Mouse (Mus musculus) forebrain, embryonic 15.5 days (tissue): Measurements from ENCODE around the gene Gm39566. TPM values are rescaled to one million over a fixed set of nuclear protein-coding genes. Genes with fewer than 3 reads are reported as not detected.
A peak's percentile ranks its signal among the peaks of the same experiment; 100 is the strongest.

ENCODE experiments used
- ATAC-seq: fragments of 200-750 bp; cut with Nextera tagmentation; replicated peaks from 2 replicates; pipeline ENCODE4 v1.8.0; 2017; ENCODE audit warnings: mild to moderate bottlenecking, moderate TSS enrichment, moderate library complexity
- H3K27ac ChIP-seq: fragments of 300-500 bp; sonication (generic); replicated peaks from 2 replicates; pipeline ENCODE4 v1.5.1; 2015; ENCODE audit warnings: mild to moderate bottlenecking, inconsistent platforms
- H3K27me3 ChIP-seq: fragments of 300-500 bp; sonication (generic); 2 replicates; pipeline ENCODE4 v1.6.1; 2015; ENCODE audit warnings: inconsistent platforms
- H3K36me3 ChIP-seq: fragments of 300-500 bp; sonication (generic); 2 replicates; pipeline ENCODE4 v1.6.1; 2015; ENCODE audit warnings: mild to moderate bottlenecking, inconsistent platforms
- H3K4me1 ChIP-seq: fragments of 300-500 bp; sonication (generic); 2 replicates; pipeline ENCODE4 v1.6.1; 2015; ENCODE audit warnings: inconsistent platforms
- H3K4me2 ChIP-seq: fragments of 300-500 bp; sonication (generic); replicated peaks from 2 replicates; pipeline ENCODE4 v1.6.1; 2015; ENCODE audit warnings: mild to moderate bottlenecking, inconsistent platforms
- H3K4me3 ChIP-seq: fragments of 300-500 bp; sonication (generic); 2 replicates; pipeline ENCODE4 v1.5.1; 2015; ENCODE audit warnings: mild to moderate bottlenecking, inconsistent platforms
- H3K9ac ChIP-seq: fragments of 300-500 bp; sonication (generic); replicated peaks from 2 replicates; pipeline ENCODE4 v1.6.1; 2015; ENCODE audit warnings: mild to moderate bottlenecking, inconsistent platforms
- H3K9me3 ChIP-seq: fragments of 300-500 bp; sonication (generic); 2 replicates; pipeline ENCODE4 v1.6.1; 2016; ENCODE audit warnings: inconsistent platforms
- WGBS: fragments of 180-500 bp; shearing (Covaris S2); methylation state at CpG from one replicate; pipeline ENCODE4 v1.1.7; 2015; ENCODE audit warnings: mixed read lengths; 5-methylcytosine and 5-hydroxymethylcytosine counted together
- polyA plus RNA-seq: library from polyadenylated mRNA; unstranded; fragments of >200 nt; fragmentation: Nextera tagmentation; extraction: Ambion mirVana; gene quantifications from 2 replicates; pipeline ENCODE4 v1.2.1, GENCODE M21; 2015

Gm39566 gene
- polyA plus RNA-seq, 1 experiment from 2014 or later, result not detected

DNA sequence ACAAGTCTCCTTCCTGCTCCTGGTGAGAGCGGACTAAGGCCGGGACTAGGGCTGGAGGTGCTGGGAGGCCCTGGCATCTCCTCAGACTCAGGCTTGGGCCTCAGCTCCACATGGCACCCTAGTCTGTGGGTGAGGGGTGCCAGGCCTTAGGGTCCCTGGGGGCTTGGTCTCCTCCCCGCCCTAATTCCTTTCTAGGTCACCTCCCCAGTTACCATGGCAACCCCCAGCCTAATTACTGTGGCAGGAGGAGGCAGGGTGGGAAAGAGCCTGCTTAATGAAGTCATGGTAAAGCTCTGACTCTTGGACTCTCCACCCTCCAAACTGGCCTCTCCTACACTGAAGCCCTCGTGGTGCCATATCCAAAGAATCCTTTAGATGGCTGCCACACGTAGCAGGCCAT, 13.7 kb upstream of the Gm39566 start:
- H3K27me3 ChIP-seq, result no peaks in the 10 kb centered on the region
- H3K9ac ChIP-seq, result no peak overlapping the region
- no peak for ATAC-seq
- no peak overlapping the region for H3K4me2 ChIP-seq
- H3K27ac ChIP-seq, result no peak overlapping the region
- H3K36me3 ChIP-seq, result peaks cover 68% of the 10 kb centered on the region
- no peak overlapping the region for H3K4me3 ChIP-seq
- peaks cover 15% of the 10 kb centered on the region for H3K4me1 ChIP-seq
- 58% methylated on average over 5 of the region's 5 CpGs for WGBS
- no peaks in the 10 kb centered on the region for H3K9me3 ChIP-seq

DNA sequence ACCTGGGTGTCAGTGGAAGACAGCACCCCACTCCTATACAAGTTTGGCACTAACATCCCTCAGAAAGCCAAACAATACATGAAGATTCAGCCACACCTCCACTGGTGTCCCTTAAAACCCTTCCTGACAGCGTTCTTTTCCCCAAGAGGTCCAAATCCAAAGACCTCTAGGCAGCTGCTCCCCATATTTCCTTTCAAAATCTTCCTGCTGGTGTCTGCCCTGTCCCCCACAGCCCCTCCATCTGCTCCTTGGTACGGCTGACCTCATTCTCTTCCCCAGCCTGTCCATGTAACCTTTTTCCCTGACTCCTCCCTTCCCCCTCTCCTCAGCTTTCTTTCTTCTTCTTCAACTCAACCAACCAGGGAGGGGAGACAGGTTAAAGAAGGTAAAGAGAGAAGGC, 8.4 kb upstream of the Gm39566 start:
- Histone ChIP-seq H3K4me2 (no peak overlapping the region), H3K4me1 (no peaks in the 10 kb centered on the region), H3K9ac (no peak overlapping the region), H3K4me3 (no peak overlapping the region), H3K27ac (no peak overlapping the region), H3K36me3 (peaks cover 42% of the 10 kb centered on the region), H3K27me3 (no peaks in the 10 kb centered on the region), H3K9me3 (no peaks in the 10 kb centered on the region)
- ATAC-seq, result no peak
- 78% methylated on average over 2 of the region's 2 CpGs for WGBS

DNA sequence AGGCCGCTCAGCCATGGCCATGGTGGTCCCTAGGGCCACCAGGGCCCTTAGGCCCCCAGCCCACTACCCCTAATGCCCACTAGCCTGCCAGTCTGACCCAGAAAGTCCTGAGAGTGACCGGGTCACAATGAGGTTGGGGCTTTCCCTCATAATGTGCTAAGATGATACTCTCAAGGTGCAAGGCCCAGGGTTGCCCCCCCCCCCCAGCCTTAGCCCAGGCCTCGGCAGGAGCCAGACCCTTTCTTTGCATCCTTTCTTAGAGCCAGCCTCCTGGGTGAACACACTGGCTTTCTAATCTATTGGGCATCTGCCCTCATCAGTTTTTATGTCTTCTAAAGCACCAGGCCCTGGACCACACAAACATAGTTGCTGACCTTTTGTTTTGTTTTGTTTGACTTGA, 7.0 kb upstream of the Gm39566 start, which contains the start of gene Spem1:
TSS of gene Spem1 (minus strand) at position 101 of the 400 bp plus-strand sequence.
- Histone ChIP-seq H3K9me3 (no peaks in the 10 kb centered on the region), H3K27ac (no peak within 1 kb of the TSS), H3K27me3 (no peaks in the 10 kb centered on the region), H3K9ac (no peak within 1 kb of the TSS), H3K36me3 (peaks cover 29% of the 10 kb centered on the region), H3K4me2 (no peak within 1 kb of the TSS), H3K4me3 (no peak within 1 kb of the TSS), H3K4me1 (no peaks in the 10 kb centered on the region)
- WGBS, result 86% methylated on average over 3 of the region's 3 CpGs
- no peak for ATAC-seq

DNA sequence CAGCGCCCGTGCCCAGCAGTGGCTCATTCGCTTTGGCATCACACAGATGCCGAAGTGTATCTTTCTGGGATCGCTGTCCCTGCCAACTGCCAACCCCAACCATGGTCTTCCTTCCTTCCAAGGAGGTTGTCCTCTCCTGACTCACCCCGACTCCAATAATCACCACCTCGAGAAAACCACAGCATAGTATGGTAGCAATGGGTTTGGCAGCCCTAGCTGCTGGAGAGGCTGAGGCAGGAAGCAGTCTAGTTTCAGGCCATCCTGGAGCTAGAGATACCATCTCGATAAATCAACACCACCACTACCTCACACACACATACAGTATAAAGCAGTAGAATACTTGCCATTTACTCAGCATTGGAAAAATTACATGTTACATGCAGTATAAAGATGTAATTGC, 3.8 kb upstream of the Gm39566 start:
- WGBS, result 93% methylated on average over 8 of the region's 8 CpGs
- no peaks in the 10 kb centered on the region for H3K27me3 ChIP-seq
- ATAC-seq, result no peak
- no peaks in the 10 kb centered on the region; the same call in 1 of the 2 replicates for H3K36me3 ChIP-seq
- H3K9ac ChIP-seq, result no peak overlapping the region
- no peaks in the 10 kb centered on the region for H3K9me3 ChIP-seq
- no peak overlapping the region for H3K4me3 ChIP-seq
- no peak overlapping the region for H3K27ac ChIP-seq
- H3K4me1 ChIP-seq, result no peaks in the 10 kb centered on the region
- H3K4me2 ChIP-seq, result no peak overlapping the region

DNA sequence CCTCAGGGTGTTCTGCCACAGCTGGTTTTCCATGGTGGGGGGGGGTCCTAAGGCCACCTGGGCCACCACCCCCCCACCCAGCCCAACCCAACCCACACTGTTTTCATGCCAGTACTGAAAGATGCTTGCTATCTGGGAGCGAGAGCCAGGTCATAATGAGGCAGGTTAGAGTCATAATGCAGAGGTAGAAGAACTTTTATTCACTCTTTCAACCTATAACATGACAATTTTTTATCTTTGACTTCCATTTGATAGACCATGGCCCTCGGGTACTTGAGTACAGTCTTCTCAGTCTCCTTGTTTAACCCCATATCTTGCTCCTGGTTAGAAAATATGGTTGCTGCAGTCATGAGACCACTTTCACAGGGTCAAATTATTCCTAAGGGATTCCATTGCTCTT, 3.3 kb upstream of the Gm39566 start, which contains the start of gene Spem2:
TSS of gene Spem2 (minus strand) at position 101 of the 400 bp plus-strand sequence.
- WGBS, result 89% methylated on average over 2 of the region's 2 CpGs
- ATAC-seq, result no peak
- no peaks in the 10 kb centered on the region for H3K4me1 ChIP-seq
- H3K4me2 ChIP-seq, result no peak within 1 kb of the TSS
- no peaks in the 10 kb centered on the region for H3K9me3 ChIP-seq
- no peaks in the 10 kb centered on the region for H3K27me3 ChIP-seq
- H3K36me3 ChIP-seq, result no peaks in the 10 kb centered on the region
- H3K9ac ChIP-seq, result no peak within 1 kb of the TSS
- no peak within 1 kb of the TSS for H3K4me3 ChIP-seq
- no peak within 1 kb of the TSS for H3K27ac ChIP-seq

DNA sequence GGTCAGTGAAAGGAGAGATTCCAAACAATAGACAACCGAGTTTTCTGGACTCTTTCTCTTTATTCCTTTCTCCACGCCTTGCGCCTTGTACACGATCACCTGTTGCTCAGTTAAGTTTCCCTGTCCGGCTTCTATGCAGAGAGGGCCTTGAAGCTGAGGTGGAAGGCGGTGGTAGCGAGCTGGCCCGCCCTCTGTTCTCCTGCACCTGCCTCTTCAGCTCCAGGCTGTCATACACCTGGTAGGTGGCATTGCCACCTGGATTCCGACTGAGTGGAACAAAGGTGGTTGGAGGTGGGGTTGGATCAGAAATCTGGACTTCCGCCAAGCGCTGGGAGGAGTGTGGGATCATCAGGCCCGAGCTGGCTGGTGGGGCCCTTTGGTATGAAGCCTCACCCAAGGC, 1.4 kb upstream of the Gm39566 start:
- no peaks in the 10 kb centered on the region for H3K4me1 ChIP-seq
- no peaks in the 10 kb centered on the region for H3K36me3 ChIP-seq
- H3K27me3 ChIP-seq, result no peaks in the 10 kb centered on the region
- no peak overlapping the region for H3K27ac ChIP-seq
- H3K9ac ChIP-seq, result no peak overlapping the region
- no peak for ATAC-seq
- H3K4me2 ChIP-seq, result no peak overlapping the region
- no peaks in the 10 kb centered on the region for H3K9me3 ChIP-seq
- no peak overlapping the region for H3K4me3 ChIP-seq
- 94% methylated on average over 12 of the region's 12 CpGs for WGBS

DNA sequence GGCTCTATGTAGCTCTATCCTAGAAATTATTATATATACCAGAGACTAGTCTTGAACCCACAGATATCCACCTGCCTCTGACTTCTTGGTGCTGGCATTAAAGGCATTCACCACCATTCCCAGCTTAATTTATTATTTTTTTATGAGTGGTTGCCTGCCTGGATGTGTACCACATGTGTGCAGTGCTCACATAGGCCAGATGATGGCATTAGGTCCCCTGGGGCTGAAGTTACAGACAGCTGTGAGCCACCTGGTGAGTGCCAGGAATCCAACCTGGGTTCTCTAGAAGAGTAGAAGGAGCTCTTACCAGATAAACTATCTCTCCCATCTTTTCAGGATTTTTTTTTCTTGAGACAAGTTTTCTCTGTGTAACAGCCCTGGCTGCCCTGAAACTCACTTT, 4.8 kb downstream of the Gm39566 start:
- no peak for ATAC-seq
- Histone ChIP-seq H3K27me3 (peaks cover 11% of the 10 kb centered on the region), H3K9ac (no peak overlapping the region), H3K27ac (no peak overlapping the region), H3K4me2 (no peak overlapping the region), H3K36me3 (no peaks in the 10 kb centered on the region), H3K9me3 (no peaks in the 10 kb centered on the region), H3K4me3 (no peak overlapping the region), H3K4me1 (0 out of 2 replicates have a peak, but pooled peaks cover 3% of the 10 kb centered on the region)

DNA sequence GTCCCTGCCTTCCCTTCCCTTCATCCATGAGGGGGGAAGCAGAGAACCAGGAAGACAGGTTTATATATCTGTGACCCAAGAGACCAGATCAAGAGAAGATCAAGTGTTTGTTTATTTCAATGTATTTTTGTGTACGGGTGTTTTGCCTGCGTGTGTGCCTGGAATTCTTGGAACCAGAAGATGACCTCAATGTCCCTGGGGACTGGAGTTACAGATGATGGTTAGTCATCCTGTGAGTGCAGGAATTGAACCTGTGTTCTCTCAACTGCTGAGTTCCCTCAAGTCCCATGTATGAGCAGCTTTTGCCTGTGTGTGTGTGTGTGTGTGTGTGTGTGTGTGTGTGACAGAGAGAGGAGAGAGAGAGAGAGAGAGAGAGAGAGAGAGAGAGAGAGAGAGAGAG, 7.5 kb downstream of the Gm39566 start:
- H3K27ac ChIP-seq, result no peak overlapping the region
- H3K4me1 ChIP-seq, result peaks cover 29% of the 10 kb centered on the region
- no peak overlapping the region for H3K9ac ChIP-seq
- no peak overlapping the region for H3K4me2 ChIP-seq
- no peak for ATAC-seq
- no peak overlapping the region for H3K4me3 ChIP-seq
- 86% methylated on average over 2 of the region's 2 CpGs for WGBS
- H3K9me3 ChIP-seq, result no peaks in the 10 kb centered on the region
- no peaks in the 10 kb centered on the region for H3K36me3 ChIP-seq
- peaks cover 19% of the 10 kb centered on the region for H3K27me3 ChIP-seq

DNA sequence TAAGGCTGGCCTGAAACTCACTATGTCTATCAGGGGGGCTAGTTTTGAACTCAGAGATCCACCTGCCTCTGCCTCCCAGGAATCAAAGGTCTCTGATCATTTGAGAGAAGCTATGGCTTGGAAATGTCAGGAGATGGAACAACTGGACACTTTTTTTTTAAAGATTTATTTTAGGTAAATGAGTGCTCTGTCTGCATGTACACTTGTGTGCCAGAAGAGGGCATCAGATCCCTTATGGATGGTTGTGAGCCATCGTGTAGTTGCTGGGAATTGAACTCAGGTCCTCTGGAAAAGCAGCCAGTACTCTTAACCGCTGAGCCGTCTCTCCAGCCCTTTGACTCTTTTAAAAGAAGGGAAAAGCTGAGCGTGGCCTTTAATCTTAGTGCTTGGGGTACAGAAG, 8.7 kb downstream of the Gm39566 start:
- no peak for ATAC-seq
- no peak overlapping the region for H3K4me3 ChIP-seq
- H3K36me3 ChIP-seq, result no peaks in the 10 kb centered on the region
- WGBS, result 84% methylated on average over 4 of the region's 4 CpGs
- H3K9me3 ChIP-seq, result no peaks in the 10 kb centered on the region
- H3K27me3 ChIP-seq, result peaks cover 19% of the 10 kb centered on the region
- H3K27ac ChIP-seq, result no peak overlapping the region
- no peak overlapping the region for H3K9ac ChIP-seq
- peaks cover 42% of the 10 kb centered on the region for H3K4me1 ChIP-seq
- H3K4me2 ChIP-seq, result no peak overlapping the region

DNA sequence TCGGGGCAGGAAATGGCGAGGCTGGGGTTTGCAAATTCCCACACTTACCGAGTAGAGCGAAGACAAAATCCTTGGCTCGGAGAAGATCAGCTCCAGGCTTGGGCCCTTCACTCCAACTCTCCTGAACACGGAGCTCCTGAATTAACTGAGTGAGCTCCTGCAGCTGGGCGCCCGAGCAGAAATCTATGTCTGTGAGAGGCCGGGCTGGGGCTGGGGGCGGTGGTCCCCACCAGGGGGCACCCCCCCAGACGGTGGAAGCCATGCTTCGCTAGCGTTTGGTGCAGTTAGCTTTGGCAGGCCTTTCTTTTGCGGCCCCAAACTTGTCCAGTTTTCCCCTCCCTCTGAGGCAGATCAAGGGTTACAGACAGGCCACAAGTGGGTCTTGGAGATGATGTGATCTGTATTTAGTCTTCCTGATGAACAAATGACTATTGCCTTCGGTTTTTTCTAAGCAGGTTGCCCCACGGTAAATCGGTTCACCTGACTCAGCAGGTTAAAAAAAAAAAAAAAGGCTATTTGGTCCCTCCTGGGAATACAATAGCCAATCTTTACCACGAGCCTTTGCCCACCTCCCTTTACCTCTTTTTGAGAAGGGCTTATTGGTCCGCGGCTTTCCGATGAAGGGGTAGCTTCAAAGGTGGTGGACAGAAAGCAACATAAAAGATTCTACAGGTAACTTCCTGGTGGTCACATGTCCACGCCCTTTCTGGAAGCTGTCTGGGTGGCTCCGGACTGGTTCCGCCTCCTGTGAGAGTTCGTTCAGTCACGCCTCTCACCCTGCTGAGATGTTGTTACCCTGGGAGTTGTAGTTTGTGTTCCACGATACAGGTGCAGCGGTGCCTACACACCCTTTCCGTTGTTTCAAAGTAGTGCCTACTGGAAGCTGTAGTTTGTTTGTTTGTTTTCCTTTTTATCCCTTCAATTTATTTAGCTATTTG, 9.9 kb downstream of the Gm39566 start, which contains the start of gene Tmem102:
TSS of gene Tmem102 (minus strand) at position 653 of the 938 bp plus-strand sequence.
- 4% methylated on average over 29 of the region's 29 CpGs for WGBS
- peaks cover 19% of the 10 kb centered on the region for H3K27me3 ChIP-seq
- H3K4me1 ChIP-seq, result peaks cover 46% of the 10 kb centered on the region
- ATAC-seq, result no peak
- 0 out of 2 replicates have a peak within 1 kb of the TSS, but pooled peaks have one; percentile 68 for H3K4me3 ChIP-seq
- H3K4me2 ChIP-seq, result peak within 1 kb of the TSS; percentile 98
- H3K9ac ChIP-seq, result no peak within 1 kb of the TSS
- H3K36me3 ChIP-seq, result no peaks in the 10 kb centered on the region
- no peak within 1 kb of the TSS for H3K27ac ChIP-seq
- H3K9me3 ChIP-seq, result no peaks in the 10 kb centered on the region

DNA sequence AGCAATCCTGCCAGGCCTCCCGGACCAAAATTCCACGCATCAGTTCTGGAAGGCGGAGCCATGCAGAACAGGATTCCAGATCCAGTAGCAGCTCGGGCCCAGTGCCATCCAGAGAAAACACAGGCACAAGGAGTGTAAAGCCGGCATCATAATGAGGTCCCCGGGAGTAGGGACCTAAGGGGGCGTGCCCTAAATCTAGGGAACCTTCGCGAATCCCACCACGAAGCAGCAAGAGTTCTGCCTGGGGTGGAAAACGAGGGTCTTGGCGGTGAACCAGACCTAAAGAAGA, 10.5 kb downstream of the Gm39566 start:
- no peak for ATAC-seq
- Histone ChIP-seq H3K27me3 (peaks cover 19% of the 10 kb centered on the region), H3K4me3 (0 out of 2 replicates have a peak overlapping the region, but pooled peaks have one; percentile 68), H3K9me3 (no peaks in the 10 kb centered on the region), H3K4me1 (peaks cover 53% of the 10 kb centered on the region), H3K4me2 (peak overlapping the region; percentile 98), H3K36me3 (no peaks in the 10 kb centered on the region), H3K27ac (no peak overlapping the region), H3K9ac (no peak overlapping the region)
- WGBS, result 6% methylated on average over 12 of the region's 12 CpGs

DNA sequence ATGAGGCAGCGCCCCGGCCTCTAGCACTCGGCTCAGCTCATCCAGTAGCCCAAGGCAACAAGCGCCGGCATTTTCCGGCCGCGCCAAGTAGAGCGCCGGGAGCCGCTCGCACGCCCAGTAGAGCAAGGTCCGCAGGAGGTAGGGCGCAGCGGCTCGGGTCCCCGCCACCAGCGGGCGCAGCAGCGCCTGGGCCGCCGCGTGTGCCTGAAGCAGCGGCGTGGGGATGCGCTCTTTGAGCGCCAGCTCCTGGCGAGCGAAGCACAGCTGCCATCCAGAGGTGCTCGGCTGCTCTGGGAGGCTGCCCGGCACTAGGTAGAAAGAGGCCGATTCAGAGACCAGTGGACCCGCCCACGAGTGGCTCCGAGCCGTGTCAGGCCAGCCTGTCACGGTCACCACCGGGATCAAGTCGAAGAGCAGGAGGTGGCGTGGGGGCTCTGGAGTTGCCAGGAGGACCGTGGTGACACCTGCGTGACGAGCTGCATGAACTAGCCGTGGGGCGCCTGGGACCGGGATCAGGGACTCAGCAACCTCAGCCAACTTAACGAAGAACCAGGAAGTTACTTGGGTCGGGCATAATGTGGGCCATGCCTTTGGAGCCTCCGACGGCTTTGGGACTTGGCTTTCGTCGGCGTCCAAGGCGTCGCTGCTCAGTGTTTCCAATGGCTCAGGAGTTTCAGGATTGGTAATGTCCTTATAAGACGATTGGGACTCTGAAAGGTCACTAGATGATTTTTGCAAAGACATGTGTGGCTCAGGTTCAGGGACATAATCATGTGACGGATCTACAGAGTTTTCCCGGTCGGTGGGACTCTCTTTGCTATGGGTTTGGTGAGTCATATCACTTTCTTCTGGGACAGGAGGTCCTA, 11.1 kb downstream of the Gm39566 start:
- H3K4me1 ChIP-seq, result peaks cover 59% of the 10 kb centered on the region
- peaks cover 19% of the 10 kb centered on the region for H3K27me3 ChIP-seq
- 1% methylated on average over 60 of the region's 60 CpGs for WGBS
- peak; percentile 27; the same call in 1 of the 2 replicates for ATAC-seq
- peak overlapping the region; percentile 76 for H3K9ac ChIP-seq
- peak overlapping the region; percentile 98; the same call in 1 of the 2 replicates for H3K27ac ChIP-seq
- peak overlapping the region; percentile 68 for H3K4me3 ChIP-seq
- peak overlapping the region; percentile 98 for H3K4me2 ChIP-seq
- no peaks in the 10 kb centered on the region for H3K9me3 ChIP-seq
- no peaks in the 10 kb centered on the region for H3K36me3 ChIP-seq
